Mouse (Mus musculus) Muller cell, postnatal 12 days (primary cell): Measurements from ENCODE around the gene Mmachc.
A peak's percentile ranks its signal among the peaks of the same experiment; 100 is the strongest.

Source experiments
- DNase-seq: peaks from one replicate; pipeline ENCODE4 v3.0.0-alpha.2; 2015; ENCODE audit errors: inconsistent ontology term

Mmachc gene

GRCm38 (mm10) chr4:116708201-116708764 is at the start of gene Mmachc, which contains the start of gene Ccdc163:
TSS of gene Mmachc (minus strand) at chr4:116708406.
TSS of gene Ccdc163 (plus strand) at chr4:116708509.
- peak; percentile 96 for DNase-seq

GRCm38 (mm10) chr4:116749750-116750149 is 41.5 kb upstream of the Mmachc start:
- DNase-seq = no peak

DNA sequence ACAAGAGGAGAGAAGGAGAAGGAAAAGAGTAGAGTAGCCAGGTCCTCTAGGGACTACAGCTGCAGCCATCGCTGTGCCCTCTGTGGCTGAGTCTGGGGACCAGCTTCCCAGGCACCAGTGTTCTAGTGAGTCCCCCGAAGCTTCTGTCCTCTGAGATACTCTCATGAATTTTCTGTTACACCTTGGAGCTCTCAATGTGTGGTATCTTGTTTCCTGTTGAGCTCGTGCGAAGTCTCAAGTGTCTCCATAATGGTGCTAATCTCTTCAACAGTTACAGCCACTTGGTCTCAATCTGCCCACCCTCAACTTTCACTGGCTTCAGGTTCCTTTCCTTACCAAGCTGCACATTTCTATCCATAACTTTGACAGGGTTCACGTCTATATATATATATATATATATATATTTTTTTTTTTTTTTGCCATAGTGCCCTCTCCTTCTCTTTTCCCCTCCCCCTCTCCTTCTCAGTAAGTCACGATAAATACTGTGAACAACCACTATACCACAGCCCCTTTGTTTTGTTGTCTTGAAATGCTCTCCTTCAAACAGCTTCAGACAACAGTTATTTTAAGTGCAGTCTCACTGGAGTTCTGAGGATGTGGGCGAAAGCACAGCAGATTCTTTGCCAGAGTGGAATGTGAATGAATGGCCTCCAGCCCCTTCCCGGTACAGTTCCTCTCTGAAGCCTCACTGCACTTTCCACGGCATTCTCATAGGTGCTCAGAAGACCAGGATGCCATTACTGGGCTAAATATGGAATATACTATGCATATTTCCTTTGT is 31.0 kb upstream of the Mmachc start:
- DNase-seq = no peak

DNA sequence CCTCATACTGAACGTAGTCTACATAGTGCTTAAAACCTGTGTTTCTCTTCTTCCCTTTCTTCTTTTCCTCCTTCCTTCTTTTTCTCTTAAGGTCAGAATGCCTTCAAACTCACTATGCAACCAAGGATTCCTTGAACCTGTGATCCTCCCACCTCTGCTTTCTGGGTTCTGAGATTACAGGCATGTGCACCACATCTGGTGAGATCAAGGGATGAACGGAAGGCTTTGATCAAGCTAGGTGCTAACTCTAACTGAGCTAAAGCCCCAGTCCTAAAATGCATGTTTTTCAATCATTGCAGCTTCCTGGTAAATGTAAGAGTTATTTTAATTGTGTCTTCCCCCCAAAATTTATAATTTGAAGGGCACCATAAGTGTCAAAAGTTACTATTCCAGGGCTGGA is 26.8 kb upstream of the Mmachc start:
- DNase-seq = no peak

GRCm38 (mm10) chr4:116732355-116732754 is 24.1 kb upstream of the Mmachc start:
- DNase-seq = no peak

DNA sequence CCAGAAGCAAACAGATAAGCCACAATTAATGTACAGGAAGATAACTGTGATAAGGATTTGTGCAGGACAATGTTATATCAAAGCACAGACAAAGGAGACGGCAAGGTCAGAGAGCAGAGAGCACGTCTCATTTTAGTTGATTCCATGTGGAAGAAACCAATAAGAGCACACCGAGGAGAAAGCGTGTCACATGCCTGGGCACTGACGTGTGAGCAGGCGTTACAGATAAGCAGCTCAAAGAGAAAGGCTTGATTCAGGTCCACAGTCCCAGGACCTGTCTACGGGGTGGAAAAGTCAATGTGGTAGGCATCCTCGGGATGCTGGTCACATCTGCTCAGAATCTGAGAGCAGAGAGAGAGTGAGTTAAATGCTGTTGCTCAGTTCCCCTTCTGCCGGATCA is 22.9 kb upstream of the Mmachc start:
- no peak for DNase-seq

DNA sequence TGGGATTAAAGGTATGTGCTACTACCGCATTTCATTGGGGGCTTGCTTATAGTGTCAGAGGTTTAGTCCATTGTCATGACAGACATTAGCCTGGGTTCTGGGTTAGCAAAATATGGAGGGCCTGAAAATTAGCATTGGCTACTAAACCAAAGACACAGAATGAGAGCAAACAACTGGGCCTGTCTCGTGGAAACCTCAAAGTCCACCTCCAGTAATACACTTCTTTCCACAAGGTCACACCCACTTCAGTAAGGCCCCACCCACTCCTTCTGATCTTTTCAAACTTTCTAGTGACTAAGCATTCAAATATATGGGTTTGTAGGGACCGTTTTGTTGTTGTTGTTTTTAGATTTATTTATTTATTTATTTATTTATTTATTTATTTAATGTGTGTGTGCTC is 21.3 kb upstream of the Mmachc start:
- DNase-seq = no peak

DNA sequence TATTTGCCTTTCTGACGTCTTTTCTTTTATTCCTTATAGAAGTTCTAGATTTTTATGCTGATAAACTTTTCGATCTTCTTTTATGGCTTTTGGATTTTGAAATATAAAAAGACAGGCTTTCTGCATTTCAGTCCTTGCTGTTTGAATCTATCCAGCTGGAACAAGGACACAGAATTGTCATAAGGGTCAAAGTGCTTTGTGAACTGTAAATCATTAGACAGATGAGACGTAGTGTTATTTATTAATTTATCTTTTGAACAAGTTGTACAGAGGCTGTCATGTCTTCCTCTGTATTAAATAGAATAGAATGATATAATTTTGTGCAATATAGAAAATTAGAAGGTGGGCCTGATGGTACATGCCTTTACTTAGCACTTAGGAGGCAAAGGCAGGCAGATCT is 19.2 kb upstream of the Mmachc start:
- DNase-seq = no peak

DNA sequence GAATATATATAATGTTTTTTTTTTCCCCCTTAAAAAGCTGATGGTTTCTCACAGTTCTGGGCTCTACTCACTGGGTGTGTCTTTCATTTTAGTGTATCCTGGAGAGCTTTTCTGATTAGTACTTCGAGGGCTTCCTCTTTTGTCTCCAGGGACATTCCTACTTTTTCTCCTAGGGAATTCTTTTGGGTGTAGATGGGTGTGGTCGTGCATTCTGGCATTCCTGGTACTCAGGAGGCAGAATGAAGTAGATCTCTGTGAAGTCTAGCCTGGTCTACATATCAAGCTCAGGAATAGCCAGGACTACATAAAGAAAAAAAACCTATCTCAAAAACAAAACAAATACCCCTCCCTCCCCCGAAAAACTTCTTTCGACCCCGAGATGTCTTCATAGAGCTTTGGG is 17.2 kb upstream of the Mmachc start:
- DNase-seq = no peak

GRCm38 (mm10) chr4:116722230-116722629 is 14.0 kb upstream of the Mmachc start:
- DNase-seq = no peak

GRCm38 (mm10) chr4:116721098-116721628 is 13.0 kb upstream of the Mmachc start:
- DNase-seq = no peak

DNA sequence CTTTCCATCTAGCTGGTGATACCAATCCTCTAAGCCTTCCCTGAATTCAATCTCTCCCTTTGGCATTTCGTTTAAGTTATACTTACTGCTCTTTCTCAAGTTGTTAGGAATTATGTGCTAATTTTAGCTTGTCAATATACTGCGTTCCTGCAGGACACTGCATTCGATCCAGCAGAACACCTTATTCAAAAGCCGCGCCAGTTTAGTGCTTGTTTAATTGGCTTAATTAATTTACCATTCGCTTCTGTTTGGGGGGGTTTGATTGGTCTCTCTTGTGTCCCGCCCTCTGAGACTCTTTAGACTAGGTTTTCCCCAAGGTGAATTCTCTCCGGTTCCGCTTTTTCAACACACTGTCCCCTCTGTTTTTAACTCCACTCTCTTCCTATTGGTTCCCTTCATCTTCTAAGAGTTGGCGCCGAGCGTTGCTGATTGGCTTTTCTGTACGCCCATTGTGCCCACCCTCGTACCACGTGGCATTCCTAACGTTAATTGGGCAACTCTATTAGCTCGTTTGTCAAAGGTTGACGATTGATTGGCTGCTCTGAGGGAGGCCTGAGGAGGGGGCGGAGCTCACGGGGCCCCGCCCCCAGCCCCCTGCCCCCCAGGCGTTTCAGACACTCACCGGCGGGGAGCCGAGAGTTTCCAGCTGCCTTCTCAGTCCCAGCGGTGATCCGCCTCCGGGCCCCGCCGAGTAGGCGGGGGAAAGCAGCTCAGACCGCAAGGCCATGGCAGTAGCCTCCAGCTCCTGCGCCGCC is 12.3 kb upstream of the Mmachc start, which contains the start of gene Tesk2:
Gene Tesk2 (plus strand): TSS at position 606 of the 755 bp plus-strand sequence.
- DNase-seq = peak; percentile 99

DNA sequence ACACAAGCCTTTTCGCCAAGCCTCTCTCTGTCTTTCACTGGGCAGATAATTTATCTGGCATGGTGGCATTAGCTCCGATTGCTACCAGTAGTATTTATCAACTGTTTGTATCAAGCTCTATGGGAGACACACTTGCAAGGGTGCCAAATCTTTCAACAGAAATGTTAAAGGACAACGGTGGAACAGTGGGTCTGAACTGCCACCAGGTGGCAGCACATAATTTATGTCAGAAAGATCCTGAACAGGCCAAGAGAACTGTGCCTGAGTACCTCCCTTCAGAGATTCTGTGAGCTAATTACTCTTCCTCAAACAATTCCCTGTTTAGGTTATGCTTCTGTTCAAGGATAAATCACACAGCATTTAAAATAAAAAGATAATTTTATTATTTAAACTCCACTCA is 11.2 kb upstream of the Mmachc start:
- peak; percentile 75 for DNase-seq

DNA sequence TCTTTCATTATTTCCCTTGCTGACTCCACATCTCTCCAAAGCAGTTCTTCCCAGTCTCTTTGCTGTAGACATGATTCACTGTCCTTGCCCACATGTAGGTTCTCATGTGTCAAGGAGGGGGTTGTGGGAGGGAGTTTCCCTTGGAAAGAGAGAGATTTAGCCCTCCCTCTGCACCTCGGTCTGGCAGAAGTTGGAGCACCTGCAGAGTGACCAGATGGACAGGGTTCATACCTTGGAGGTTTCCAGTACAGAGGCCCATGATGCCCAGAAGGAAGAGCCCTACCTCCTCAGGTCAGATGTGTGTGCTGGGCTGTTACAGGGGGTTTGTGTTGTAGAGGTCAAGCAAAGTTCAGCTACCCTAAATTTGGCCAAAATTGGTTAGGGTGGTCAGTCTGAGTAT is 4.3 kb upstream of the Mmachc start:
- no peak for DNase-seq

DNA sequence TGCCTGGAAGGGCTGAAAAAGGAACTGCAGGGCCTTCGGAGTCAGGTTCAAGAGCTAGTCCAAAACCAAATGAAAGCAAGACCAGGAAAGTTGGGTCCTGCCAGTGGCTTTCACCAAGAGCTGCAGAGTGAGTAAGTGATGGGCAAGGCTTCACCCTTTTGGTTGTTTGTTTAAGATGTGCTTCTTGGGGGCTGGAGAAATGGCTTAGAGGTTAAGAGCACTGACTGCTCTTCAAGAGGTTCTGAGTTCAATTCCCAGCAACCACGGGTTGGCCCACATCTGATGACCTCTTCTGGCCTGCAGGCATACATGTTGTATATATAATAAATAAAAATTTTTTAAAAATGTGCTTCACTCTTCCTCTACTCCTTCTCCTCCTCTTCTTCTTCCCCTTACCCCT is 1.9 kb upstream of the Mmachc start:
- DNase-seq = no peak

GRCm38 (mm10) chr4:116708791-116709390 is 685 bp upstream of the Mmachc start:
- no peak for DNase-seq

DNA sequence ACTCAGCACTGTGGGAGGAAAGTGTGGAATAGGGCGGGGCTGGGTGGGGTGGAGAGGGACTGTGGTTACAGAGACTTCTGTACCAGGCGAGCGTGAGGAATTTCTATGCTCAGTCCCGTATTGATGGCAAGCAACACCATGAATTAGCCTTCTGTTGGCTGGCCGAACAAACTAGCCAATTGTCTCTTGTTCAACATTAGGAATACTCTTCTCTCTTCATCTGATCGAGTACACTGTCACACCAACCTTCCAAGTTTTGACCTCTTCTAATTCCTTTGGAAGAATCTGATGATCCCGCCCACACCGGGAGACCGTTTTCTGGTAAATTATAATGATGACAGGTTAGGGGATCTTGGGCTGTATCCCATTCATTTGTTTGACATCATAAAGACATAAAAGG is 540 bp downstream of the Mmachc start:
- no peak for DNase-seq

- DNase-seq = no peak
Measured at GRCm38 (mm10) chr4:116703804-116704203, 4.4 kb downstream of the Mmachc start.

GRCm38 (mm10) chr4:116700964-116701363 is 7.2 kb downstream of the Mmachc start:
- DNase-seq = peak; percentile 25

GRCm38 (mm10) chr4:116698693-116699342 is 9.4 kb downstream of the Mmachc start:
- no peak for DNase-seq

GRCm38 (mm10) chr4:116693785-116694184 is 14.4 kb downstream of the Mmachc start:
- peak; percentile 62 for DNase-seq
